Mouse (Mus musculus) kidney, postnatal 0 days (tissue): Measurements from ENCODE around the gene Adgrl3. TPM values are rescaled to one million over a fixed set of nuclear protein-coding genes. Genes with fewer than 3 reads are reported as not detected.

Experiments
- ATAC-seq: fragments of 200-750 bp; cut with Nextera tagmentation; replicated peaks from 2 replicates; pipeline ENCODE4 v1.8.0; 2017; ENCODE audit warnings: low read depth, moderate number of reproducible peaks, moderate TSS enrichment, moderate library complexity; ENCODE audit not compliant: low FRiP score
- DNase-seq: peaks from one replicate; pipeline ENCODE4 v3.0.0-alpha.2; 2016; ENCODE audit warnings: low spot score
- H3K27ac ChIP-seq: fragments of 300-500 bp; sonication (generic); 2 replicates; pipeline ENCODE4 v1.5.1; 2014; ENCODE audit warnings: mild to moderate bottlenecking
- H3K27me3 ChIP-seq: fragments of 300-500 bp; sonication (generic); 2 replicates; pipeline ENCODE4 v1.6.1; 2014; ENCODE audit warnings: low read length, mixed read lengths; ENCODE audit not compliant: insufficient read depth
- H3K36me3 ChIP-seq: fragments of 300-500 bp; sonication (generic); 2 replicates; pipeline ENCODE4 v1.6.1; 2014; ENCODE audit warnings: low read length, mixed read lengths; ENCODE audit not compliant: insufficient read depth
- H3K4me1 ChIP-seq: fragments of 300-500 bp; sonication (generic); replicated peaks from 2 replicates; pipeline ENCODE4 v1.6.1; 2014; ENCODE audit warnings: antibody characterized with exemption, low read length, mixed read lengths; ENCODE audit not compliant: insufficient read depth
- H3K4me2 ChIP-seq: fragments of 300-500 bp; sonication (generic); 2 replicates; pipeline ENCODE4 v1.6.1; 2014; ENCODE audit warnings: mild to moderate bottlenecking, low read length, moderate library complexity, mixed read lengths
- H3K4me3 ChIP-seq: fragments of 300-500 bp; sonication (generic); replicated peaks from 2 replicates; pipeline ENCODE4 v1.5.1; 2014; ENCODE audit warnings: low read depth, low read length
- H3K9ac ChIP-seq: fragments of 300-500 bp; sonication (generic); 2 replicates; pipeline ENCODE4 v1.6.1; 2014; ENCODE audit warnings: low read depth, low read length
- H3K9me3 ChIP-seq: fragments of 300-500 bp; sonication (generic); replicated peaks from 2 replicates; pipeline ENCODE4 v1.6.1; 2016; ENCODE audit warnings: low read length, inconsistent platforms, mixed read lengths
- CTCF ChIP-seq: IDR thresholded peaks from 2 replicates; pipeline ENCODE4 v1.5.1; 2016; ENCODE audit warnings: antibody characterized with exemption, low read depth, mild to moderate bottlenecking, moderate library complexity
- WGBS: fragments of 180-500 bp; shearing (Covaris S2); extraction: QIAGEN DNeasy Blood & Tissue Kit; methylation state at CpG from one replicate; pipeline ENCODE4 v1.1.7; 2014; 5-methylcytosine and 5-hydroxymethylcytosine counted together
- polyA plus RNA-seq: library from polyadenylated mRNA; unstranded; fragments of >200 nt; fragmentation: Nextera tagmentation; extraction: Ambion mirVana; gene quantifications from 2 replicates; pipeline ENCODE4 v1.2.1, GENCODE M21; 2015

Gene Adgrl3
- polyA plus RNA-seq, 1 experiment from 2014 or later, result 8.8 TPM

DNA sequence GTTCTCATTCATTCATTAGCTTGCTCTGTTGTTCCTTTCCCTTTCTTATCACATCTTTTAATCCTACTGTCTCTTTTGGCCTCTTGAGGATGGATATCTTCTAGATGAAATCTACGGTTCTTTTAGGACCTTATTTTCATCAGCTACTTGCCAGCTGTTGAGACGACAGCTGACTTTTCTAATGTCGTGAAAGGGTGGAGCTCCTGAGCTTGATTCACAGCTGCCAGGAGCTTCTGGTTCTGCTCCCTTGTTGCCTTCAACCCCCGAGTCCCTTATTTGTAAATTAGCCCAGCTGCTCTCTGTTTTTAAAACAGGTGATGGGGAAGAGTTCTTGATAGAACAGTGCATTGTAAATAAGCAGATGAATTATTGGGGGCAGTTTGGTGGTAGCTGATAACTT is 48.9 kb downstream of the Adgrl3 start:
- no peak overlapping the region for H3K4me3 ChIP-seq
- ATAC-seq (no peak), DNase-seq (no peak)
- H3K9me3 ChIP-seq, result no peaks in the 10 kb centered on the region
- H3K4me2 ChIP-seq, result no peak overlapping the region
- no peak for TF ChIP-seq CTCF
- H3K4me1 ChIP-seq, result no peaks in the 10 kb centered on the region
- no peaks in the 10 kb centered on the region for H3K27me3 ChIP-seq
- no peak overlapping the region for H3K27ac ChIP-seq
- no peaks in the 10 kb centered on the region for H3K36me3 ChIP-seq
- no peak overlapping the region for H3K9ac ChIP-seq
- WGBS, result 49% methylated on average over 4 of the region's 4 CpGs

DNA sequence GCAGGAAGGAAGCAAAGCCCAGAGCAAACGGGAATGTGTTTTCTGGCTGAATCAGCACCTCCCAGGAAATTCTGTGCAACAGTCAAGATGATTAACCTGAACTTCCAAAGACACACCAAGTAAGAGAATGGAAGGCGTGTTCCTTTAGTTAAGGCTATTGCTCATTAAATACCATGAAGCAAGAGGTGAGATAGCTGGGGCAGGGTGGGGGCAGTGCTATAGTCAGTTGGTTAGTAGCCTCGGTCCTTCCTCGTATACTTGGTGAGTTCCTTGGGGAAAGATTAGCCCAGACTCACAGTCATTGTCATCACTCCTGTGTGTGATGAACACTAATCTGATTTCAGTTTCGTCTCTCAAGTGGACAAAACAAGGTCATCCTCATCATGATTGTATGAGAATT is 53.0 kb downstream of the Adgrl3 start:
- WGBS, result 71% methylated on average over 5 of the region's 5 CpGs
- TF ChIP-seq CTCF, result no peak
- ATAC-seq, result no peak

DNA sequence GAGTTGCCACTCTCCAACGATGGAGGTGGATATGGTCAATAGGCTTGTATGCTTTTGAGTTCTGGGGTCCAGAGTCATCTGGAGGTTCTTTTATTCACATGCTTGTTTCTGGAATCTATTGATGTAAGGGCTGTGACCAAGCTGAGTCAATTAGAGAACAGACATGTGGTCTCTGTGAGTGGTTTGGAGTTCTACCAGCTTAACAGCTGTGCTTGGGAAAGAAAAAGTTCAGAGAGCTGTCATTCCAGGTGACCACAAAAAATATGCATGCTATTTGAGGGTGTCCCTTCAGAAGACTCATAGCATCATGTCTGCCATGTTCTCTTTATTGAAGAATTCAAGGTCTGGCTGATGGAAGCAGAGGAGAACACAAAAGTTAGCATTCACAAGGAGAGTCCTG is 53.9 kb downstream of the Adgrl3 start:
- no peak overlapping the region for H3K4me2 ChIP-seq
- no peak for DNase-seq

More for the DNA sequence above, 53.0 kb downstream of the Adgrl3 start:
- no peak for DNase-seq
- H3K4me1 ChIP-seq, result no peaks in the 10 kb centered on the region
- H3K27me3 ChIP-seq, result no peaks in the 10 kb centered on the region
- no peak overlapping the region for H3K27ac ChIP-seq
- no peak overlapping the region for H3K4me3 ChIP-seq
- no peak overlapping the region for H3K9ac ChIP-seq
- H3K9me3 ChIP-seq, result no peaks in the 10 kb centered on the region
- H3K36me3 ChIP-seq, result no peaks in the 10 kb centered on the region
- H3K4me2 ChIP-seq, result no peak overlapping the region

DNA sequence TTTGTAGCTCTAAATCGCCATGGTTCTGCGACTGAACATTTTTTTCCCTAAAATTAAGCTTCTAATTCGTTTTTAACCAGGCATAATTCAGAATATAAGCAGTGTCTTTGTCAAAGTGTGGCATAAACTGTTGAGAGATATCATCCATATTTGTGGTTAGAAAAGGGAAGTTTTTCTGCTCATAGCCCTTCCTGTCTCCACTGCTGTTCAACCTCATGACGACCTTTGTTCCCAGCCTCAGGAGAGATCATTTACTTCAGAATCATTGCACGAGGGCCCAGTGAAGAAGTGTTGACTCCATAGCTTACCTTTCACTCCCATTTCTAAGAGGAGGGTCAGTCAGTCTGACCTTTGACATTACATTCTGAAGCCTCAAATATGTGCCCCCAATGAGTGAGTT is 56.4 kb downstream of the Adgrl3 start:
- no peak for TF ChIP-seq CTCF
- H3K9ac ChIP-seq, result no peak overlapping the region
- DNase-seq, result no peak
- H3K4me2 ChIP-seq, result no peak overlapping the region
- no peak for ATAC-seq
- 69% methylated on average over 5 of the region's 5 CpGs for WGBS
- no peak overlapping the region for H3K27ac ChIP-seq
- H3K9me3 ChIP-seq, result no peaks in the 10 kb centered on the region
- H3K4me3 ChIP-seq, result no peak overlapping the region
- H3K4me1 ChIP-seq, result no peaks in the 10 kb centered on the region
- no peaks in the 10 kb centered on the region for H3K36me3 ChIP-seq
- no peaks in the 10 kb centered on the region for H3K27me3 ChIP-seq

More for the DNA sequence above, 53.9 kb downstream of the Adgrl3 start:
- H3K27me3 ChIP-seq, result no peaks in the 10 kb centered on the region
- no peak overlapping the region for H3K27ac ChIP-seq
- H3K9ac ChIP-seq, result no peak overlapping the region
- H3K4me3 ChIP-seq, result no peak overlapping the region
- ATAC-seq, result no peak
- H3K4me1 ChIP-seq, result no peaks in the 10 kb centered on the region
- H3K9me3 ChIP-seq, result no peaks in the 10 kb centered on the region
- TF ChIP-seq CTCF, result no peak
- H3K36me3 ChIP-seq, result no peaks in the 10 kb centered on the region
- WGBS, result 64% methylated on average over 1 of the region's 1 CpGs

DNA sequence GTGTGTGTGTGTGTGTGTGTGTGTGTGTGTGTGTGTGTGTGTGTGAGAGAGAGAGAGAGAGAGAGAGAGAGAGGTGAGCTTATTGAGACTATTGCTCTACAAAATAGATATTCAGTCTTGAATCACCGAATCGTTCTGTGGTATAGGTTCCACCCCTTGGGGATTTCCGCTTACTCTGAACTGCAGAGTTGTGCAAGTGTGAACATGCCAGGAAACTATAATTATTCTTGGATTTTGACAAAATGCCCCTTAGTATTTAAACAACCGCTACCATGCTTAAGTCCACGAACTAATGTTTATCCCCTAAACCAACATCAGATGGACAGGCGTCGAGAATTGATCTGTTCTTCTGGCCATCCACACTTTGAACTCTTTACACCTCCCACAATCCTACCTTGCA is 57.1 kb downstream of the Adgrl3 start:
- H3K27ac ChIP-seq, result no peak overlapping the region
- no peaks in the 10 kb centered on the region for H3K9me3 ChIP-seq
- no peak overlapping the region for H3K4me3 ChIP-seq
- H3K27me3 ChIP-seq, result no peaks in the 10 kb centered on the region
- DNase-seq (no peak), ATAC-seq (no peak)
- 89% methylated on average over 7 of the region's 7 CpGs for WGBS
- H3K4me1 ChIP-seq, result no peaks in the 10 kb centered on the region
- no peak for TF ChIP-seq CTCF
- H3K4me2 ChIP-seq, result no peak overlapping the region
- no peaks in the 10 kb centered on the region for H3K36me3 ChIP-seq
- H3K9ac ChIP-seq, result no peak overlapping the region

DNA sequence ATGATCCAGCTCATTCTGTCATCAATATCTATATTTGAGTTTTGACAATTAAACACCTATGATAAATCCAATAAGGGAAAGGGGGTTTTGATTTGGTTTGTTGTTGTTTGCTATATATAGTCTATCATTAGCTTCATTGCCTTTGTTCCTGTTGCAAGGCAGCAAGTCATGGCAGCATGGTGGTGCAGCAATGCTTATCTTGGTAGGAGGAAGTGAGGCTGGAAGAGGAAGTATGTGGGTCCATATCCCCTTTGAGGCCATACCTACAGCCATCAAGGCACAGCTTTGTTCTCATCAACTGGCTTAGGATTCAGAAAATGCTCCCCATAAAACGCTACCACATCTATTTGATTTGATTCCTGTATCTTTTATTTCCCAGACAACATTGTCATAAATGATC is 58.1 kb downstream of the Adgrl3 start:
- Histone ChIP-seq H3K4me2 (no peak overlapping the region), H3K27me3 (no peaks in the 10 kb centered on the region), H3K9ac (no peak overlapping the region), H3K36me3 (no peaks in the 10 kb centered on the region), H3K9me3 (no peaks in the 10 kb centered on the region), H3K27ac (no peak overlapping the region), H3K4me3 (no peak overlapping the region), H3K4me1 (no peaks in the 10 kb centered on the region)
- 92% methylated on average over 1 of the region's 1 CpGs for WGBS
- no peak for TF ChIP-seq CTCF
- DNase-seq (no peak), ATAC-seq (no peak)

DNA sequence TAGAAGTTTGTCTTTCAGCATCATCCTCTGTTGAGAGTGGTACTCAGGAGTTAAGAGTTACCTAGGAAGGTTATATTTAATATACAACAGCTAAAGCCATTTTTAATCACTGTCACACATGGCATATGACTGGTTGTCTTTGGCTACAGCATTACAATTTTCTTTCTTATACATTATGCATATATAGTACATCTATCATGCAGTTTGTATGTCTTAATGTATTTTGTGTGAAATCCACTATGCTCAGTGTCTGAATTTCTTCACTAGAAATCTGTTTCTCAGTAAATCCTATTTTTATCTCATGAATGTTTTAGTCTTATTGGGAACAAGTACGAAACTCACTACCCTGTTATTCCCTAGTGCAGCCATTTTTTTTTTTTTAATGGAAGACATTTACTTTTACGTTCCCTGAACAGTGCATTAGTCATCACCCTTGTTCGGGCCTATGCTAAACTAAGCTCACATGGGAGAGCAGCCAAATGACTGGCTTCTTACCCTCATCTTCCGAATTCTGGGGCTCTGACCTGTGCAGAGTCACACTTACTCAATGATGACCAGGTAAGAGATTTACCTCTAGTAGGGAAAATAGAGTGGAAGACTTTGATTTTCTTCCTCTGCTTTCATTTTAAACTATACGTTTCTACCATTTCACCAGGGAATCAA is 63.9 kb downstream of the Adgrl3 start:
- H3K9ac ChIP-seq, result no peak overlapping the region
- ATAC-seq, result no peak
- no peak overlapping the region for H3K4me3 ChIP-seq
- WGBS, result 77% methylated on average over 5 of the region's 5 CpGs
- no peaks in the 10 kb centered on the region for H3K36me3 ChIP-seq
- DNase-seq, result no peak
- H3K27ac ChIP-seq, result no peak overlapping the region
- no peak overlapping the region for H3K4me2 ChIP-seq
- TF ChIP-seq CTCF, result no peak
- H3K9me3 ChIP-seq, result no peaks in the 10 kb centered on the region
- no peaks in the 10 kb centered on the region for H3K4me1 ChIP-seq
- H3K27me3 ChIP-seq, result no peaks in the 10 kb centered on the region
